Mouse (Mus musculus) WW6 (cell line): ENCODE measurements around the gene Cntnap5a.

Source experiments
- DNase-seq: peaks from one replicate; pipeline ENCODE4 v3.0.0-alpha.2; 2013; ENCODE audit warnings: low read depth, low spot score

The Cntnap5a gene

GRCm38 (mm10) chr1:115684518-115685368 lies at the start of gene Cntnap5a:
TSS of gene Cntnap5a (plus strand) at chr1:115684756.
- DNase-seq = peak; percentile 33

GRCm38 (mm10) chr1:115646921-115647320 lies 37.6 kb upstream of the Cntnap5a start:
- DNase-seq = no peak

- no peak for DNase-seq
Measured at GRCm38 (mm10) chr1:115658343-115659064, 26.1 kb upstream of the Cntnap5a start.

GRCm38 (mm10) chr1:115686494-115686893 lies 1.9 kb downstream of the Cntnap5a start:
- no peak for DNase-seq

- no peak for DNase-seq
Measured at GRCm38 (mm10) chr1:115699798-115700197, 15.2 kb downstream of the Cntnap5a start.

- no peak for DNase-seq
Measured at GRCm38 (mm10) chr1:115742556-115742955, 58.0 kb downstream of the Cntnap5a start.

- no peak for DNase-seq
Measured at GRCm38 (mm10) chr1:115745569-115745968, 61.0 kb downstream of the Cntnap5a start.

GRCm38 (mm10) chr1:115784737-115785136 lies 100.2 kb downstream of the Cntnap5a start:
- no peak for DNase-seq

- DNase-seq = no peak
Measured at GRCm38 (mm10) chr1:115842591-115842990, 158.0 kb downstream of the Cntnap5a start.

- DNase-seq = no peak
Measured at GRCm38 (mm10) chr1:115847605-115848004, 163.0 kb downstream of the Cntnap5a start.

- no peak for DNase-seq
Measured at GRCm38 (mm10) chr1:115852206-115852605, 167.7 kb downstream of the Cntnap5a start.

GRCm38 (mm10) chr1:115918396-115918795 lies 233.8 kb downstream of the Cntnap5a start:
- DNase-seq = no peak

GRCm38 (mm10) chr1:115925953-115926665 lies 241.6 kb downstream of the Cntnap5a start:
- no peak for DNase-seq

- DNase-seq = no peak
Measured at GRCm38 (mm10) chr1:115932045-115932444, 247.5 kb downstream of the Cntnap5a start.

GRCm38 (mm10) chr1:115945892-115946291 lies 261.3 kb downstream of the Cntnap5a start:
- DNase-seq = no peak

GRCm38 (mm10) chr1:115956528-115956927 lies 272.0 kb downstream of the Cntnap5a start:
- no peak for DNase-seq

- DNase-seq = no peak
Measured at GRCm38 (mm10) chr1:115964993-115965575, 280.5 kb downstream of the Cntnap5a start.

- DNase-seq = no peak
Measured at GRCm38 (mm10) chr1:115990204-115990603, 305.6 kb downstream of the Cntnap5a start.

- no peak for DNase-seq
Measured at GRCm38 (mm10) chr1:116015768-116016167, 331.2 kb downstream of the Cntnap5a start.

- DNase-seq = no peak
Measured at GRCm38 (mm10) chr1:116029653-116030052, 345.1 kb downstream of the Cntnap5a start.

- no peak for DNase-seq
Measured at GRCm38 (mm10) chr1:116035897-116036296, 351.3 kb downstream of the Cntnap5a start.

- DNase-seq = no peak
Measured at GRCm38 (mm10) chr1:116036894-116037293, 352.3 kb downstream of the Cntnap5a start.
